Mouse (Mus musculus) brain, embryonic 14.5 days (tissue): Measurements from ENCODE around the gene Olfr524.

Source experiments
- CTCF ChIP-seq: fragments of 200-500 bp; IDR thresholded peaks from 2 replicates; pipeline ENCODE4 v1.5.1; 2012; ENCODE audit warnings: inconsistent platforms, mild to moderate bottlenecking, moderate library complexity, borderline replicate concordance; ENCODE audit not compliant: insufficient read depth, insufficient read length; ENCODE audit errors: extremely low read depth
- POLR2A ChIP-seq: fragments of 200-500 bp; IDR thresholded peaks from 2 replicates; pipeline ENCODE4 v1.6.1; 2012; ENCODE audit warnings: mild to moderate bottlenecking, inconsistent platforms, borderline replicate concordance; ENCODE audit not compliant: poor library complexity, insufficient read depth, insufficient read length, severe bottlenecking; ENCODE audit errors: extremely low read depth

DNA sequence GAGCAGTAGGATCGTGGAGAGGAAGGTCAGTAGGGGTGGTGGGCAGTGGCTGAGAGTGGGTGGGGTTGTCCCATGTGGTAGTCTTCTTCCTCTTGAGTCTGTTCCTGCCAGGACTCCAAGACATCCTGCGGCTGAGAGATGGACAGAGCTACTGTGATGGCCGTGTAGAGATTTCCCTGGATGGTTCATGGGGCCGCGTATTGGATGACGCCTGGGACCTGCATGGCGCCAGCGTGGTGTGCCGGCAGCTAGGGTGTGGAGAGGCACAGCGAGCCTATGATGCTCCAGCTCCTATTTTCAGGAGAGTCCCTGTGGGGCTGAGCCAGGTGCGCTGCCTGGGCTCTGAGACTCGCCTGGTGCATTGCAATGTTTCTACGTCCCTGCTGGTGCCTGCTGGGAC is 18.4 kb upstream of the Olfr524 start:
- TF ChIP-seq CTCF (no peak), POLR2A (no peak)
